Mouse (Mus musculus): ENCODE measurements around the gene Arap1. TPM values are rescaled to one million over a fixed set of nuclear protein-coding genes. Genes with fewer than 3 reads are reported as not detected.

The Arap1 gene
- 136 TPM for polyA plus RNA-seq (2017; shearing (Covaris generic))

DNA sequence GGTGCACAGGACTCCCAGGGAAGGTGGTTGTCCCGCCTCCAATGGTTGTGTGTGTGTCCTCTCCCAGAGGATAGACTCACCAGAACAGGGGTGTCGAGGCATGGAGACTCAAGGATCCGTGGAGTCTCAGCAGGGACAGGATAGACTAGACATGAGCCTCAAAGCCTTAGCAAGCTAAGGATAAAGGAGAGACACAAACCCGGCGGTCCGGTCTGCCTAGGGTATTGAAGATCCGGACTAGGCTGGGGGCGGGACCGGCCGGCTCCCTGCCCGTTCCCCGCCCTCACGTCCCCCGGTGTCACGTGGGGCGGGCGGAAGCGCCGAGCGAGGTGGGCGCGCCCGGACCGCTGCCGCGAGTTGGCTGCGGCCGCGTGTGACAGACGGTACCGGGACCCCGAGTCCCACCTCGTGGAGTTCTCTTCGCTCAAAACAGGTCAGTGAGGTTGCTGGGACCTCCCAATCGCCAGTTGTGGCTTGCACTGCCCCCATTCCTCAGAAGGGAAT, at the start of gene Arap1:
Gene Arap1 (plus strand): TSS at position 301 of the 504 bp plus-strand sequence.

DNA sequence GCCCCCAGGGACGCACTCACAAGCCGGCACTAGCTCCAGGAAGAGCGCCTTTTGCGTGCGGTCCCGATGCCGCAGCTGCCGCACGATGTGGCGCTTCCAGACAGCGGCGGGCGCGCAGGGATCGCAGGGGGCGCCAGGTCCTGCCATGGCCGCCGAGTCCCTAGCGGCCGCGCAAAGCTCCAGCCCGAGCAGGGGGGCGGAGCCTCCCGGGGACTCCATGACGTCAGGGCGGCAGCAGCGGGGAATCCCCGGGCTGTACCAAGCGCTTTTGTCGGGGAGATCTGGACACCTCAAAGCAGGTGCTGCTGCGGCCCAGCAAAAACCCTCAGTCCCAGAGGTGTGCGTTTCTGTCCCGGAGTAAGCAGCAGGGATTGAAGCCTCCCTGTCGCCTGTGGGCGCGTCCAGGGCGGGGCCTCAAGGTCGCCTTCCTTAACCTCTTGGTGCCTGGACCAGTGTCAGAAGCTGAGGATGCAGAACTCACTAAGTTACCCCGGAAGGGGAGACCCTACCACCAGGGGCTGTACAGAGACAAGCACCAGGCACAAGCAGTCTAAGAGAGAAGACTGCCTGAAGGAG, 45.9 kb upstream of the Arap1 start, which contains the start of gene Atg16l2:
Gene Atg16l2 (minus strand): TSS at position 371 of the 576 bp plus-strand sequence.

DNA sequence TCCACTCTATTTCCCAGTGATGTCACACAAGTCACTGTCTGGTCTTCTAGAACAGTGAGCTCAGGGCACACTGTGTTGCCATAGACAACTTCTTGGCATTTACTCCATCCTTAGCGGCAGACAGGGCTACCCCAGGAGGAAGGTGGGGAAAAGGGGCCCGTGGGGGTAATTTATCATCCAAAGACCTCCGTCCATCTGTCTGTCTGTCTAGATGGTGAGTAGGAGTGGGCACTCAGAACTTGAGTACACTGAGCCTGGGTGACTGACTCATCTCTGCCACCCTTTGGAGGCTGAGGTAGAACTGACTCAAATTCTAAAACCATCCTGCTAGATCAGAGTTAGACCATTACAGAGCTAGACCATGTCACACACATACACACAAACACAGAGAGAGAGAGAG, 30.9 kb upstream of the Arap1 start, which contains the start of gene Stard10:
Gene Stard10 (plus strand): TSS at position 73 of the 400 bp plus-strand sequence.

DNA sequence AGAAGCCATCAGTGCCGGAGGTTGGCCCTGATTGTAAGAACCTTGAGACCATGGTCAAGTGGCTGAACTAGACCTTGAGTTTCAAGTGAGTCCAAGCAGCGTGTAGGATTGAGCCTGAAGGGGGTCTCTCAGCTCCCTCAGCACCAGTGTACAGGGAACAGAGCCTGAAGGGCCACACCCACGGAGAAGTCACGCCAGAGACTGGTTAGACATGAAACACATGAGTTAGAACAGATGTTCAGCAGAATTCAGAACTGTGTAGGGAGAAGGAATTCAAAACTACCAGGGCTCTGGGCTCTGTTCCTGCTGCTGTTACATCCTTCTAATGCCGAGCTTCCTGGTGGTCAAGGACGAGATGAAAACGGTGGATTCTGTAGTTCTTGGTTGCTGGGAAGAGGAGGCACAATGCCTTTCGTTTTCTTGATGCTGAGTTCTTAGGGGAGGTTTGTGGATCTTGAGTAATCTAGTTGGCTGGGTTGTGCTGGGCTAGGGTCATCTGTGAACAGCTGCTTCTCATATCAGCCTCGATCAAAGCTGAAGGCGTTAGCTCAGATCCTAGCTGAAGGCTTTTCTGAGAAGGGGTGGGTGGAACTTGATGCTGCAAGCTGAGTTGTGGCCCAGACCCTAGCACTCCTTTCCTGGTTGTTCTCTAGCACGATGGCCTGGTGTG, 62.5 kb downstream of the Arap1 start, which contains the start of gene Gm45837:
Gene Gm45837 (plus strand): TSS at position 620 of the 670 bp plus-strand sequence.

DNA sequence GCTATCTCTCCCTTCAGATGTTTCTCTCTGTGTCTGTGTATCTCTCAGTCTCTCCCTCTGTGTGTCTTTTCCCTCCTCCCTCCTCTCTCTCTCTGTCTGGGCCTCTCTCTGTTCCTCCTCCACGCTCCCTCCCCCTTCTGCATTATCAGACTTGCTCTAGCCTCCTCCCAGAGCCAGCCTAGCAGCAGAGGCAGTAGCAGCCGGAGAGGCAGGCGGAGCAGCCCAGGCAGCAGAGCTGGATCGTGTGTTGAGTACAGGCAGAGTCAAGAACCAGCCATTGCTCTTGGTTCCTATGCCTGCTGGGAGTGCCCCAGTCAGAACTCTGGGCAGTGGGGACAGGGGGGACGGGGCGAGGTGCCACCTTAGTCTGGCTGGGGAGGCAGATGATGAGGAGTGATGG, 73.7 kb downstream of the Arap1 start, which contains the start of gene Pde2a:
Gene Pde2a (plus strand): TSS at position 163 of the 400 bp plus-strand sequence.

Other genes starting within 250 kb of the Arap1 start
- 100.0 TPM for gene Atg16l2, start 45.8 kb upstream of the Arap1 start, polyA plus RNA-seq (2017; shearing (Covaris generic))
- gene Stard10, start 31.0 kb upstream of the Arap1 start, polyA plus RNA-seq (2017; shearing (Covaris generic)): 5.0 TPM
- 89.4 TPM for gene Gm45837, start 62.8 kb downstream of the Arap1 start, polyA plus RNA-seq (2017; shearing (Covaris generic))
- gene Pde2a, start 73.6 kb downstream of the Arap1 start, polyA plus RNA-seq (2017; shearing (Covaris generic)): 58.9 TPM
- 253 TPM for gene Art2b, start 237.5 kb downstream of the Arap1 start, polyA plus RNA-seq (2017; shearing (Covaris generic))

Data from inflammation-experienced regulatory T-cells, adult 16 weeks (primary cell).